Mouse (Mus musculus) lung, adult 2 months (tissue): ENCODE data around the gene Pon2.

ENCODE experiments used
- CTCF ChIP-seq: fragments of 200-500 bp; IDR thresholded peaks from 2 replicates; pipeline ENCODE4 v1.5.1; 2011; ENCODE audit warnings: mild to moderate bottlenecking, low read length, control low read depth; ENCODE audit not compliant: insufficient read depth
- POLR2A ChIP-seq: fragments of 200-500 bp; IDR thresholded peaks from 2 replicates; pipeline ENCODE4 v1.6.1; 2011; ENCODE audit warnings: low read depth, mild to moderate bottlenecking, control low read depth, low read length, borderline replicate concordance; ENCODE audit errors: extremely low read depth

- TF ChIP-seq CTCF (no peak), POLR2A (no peak)
These were observed 7.7 kb upstream of the Pon2 start for GRCm38 (mm10) chr6:5305926-5306325.
